Mouse (Mus musculus) neural tube, embryonic 14.5 days (tissue): ENCODE measurements at regions not wholly inside any gene's neighbourhood (a gene's known extent, or its start where the extent isn't known, plus 50 kb on each side); places are given as distances from the start of the nearest gene placed in this dataset.

Experiments used
- ATAC-seq: fragments of 200-750 bp; cut with Nextera tagmentation; 2 replicates; pipeline ENCODE4 v1.8.0; 2017; ENCODE audit warnings: low read depth, mild to moderate bottlenecking, moderate TSS enrichment, moderate library complexity
- H3K27ac ChIP-seq: fragments of 300-500 bp; sonication (generic); 2 replicates; pipeline ENCODE4 v1.5.1; 2014; ENCODE audit warnings: low read depth, mild to moderate bottlenecking, control low read depth, low read length, moderate library complexity, mixed read lengths
- H3K27me3 ChIP-seq: fragments of 300-500 bp; sonication (generic); 2 replicates; pipeline ENCODE4 v1.6.1; 2014; ENCODE audit warnings: low read length; ENCODE audit not compliant: control insufficient read depth, insufficient read depth
- H3K36me3 ChIP-seq: fragments of 300-500 bp; sonication (generic); 2 replicates; pipeline ENCODE4 v1.6.1; 2014; ENCODE audit warnings: low read length, mixed read lengths; ENCODE audit not compliant: control insufficient read depth, insufficient read depth
- H3K4me1 ChIP-seq: fragments of 300-500 bp; sonication (generic); 2 replicates; pipeline ENCODE4 v1.6.1; 2014; ENCODE audit warnings: low read length; ENCODE audit not compliant: control insufficient read depth, insufficient read depth
- H3K4me2 ChIP-seq: fragments of 300-500 bp; sonication (generic); 2 replicates; pipeline ENCODE4 v1.6.1; 2014; ENCODE audit warnings: mild to moderate bottlenecking, low read depth, low read length, control low read depth
- H3K4me3 ChIP-seq: fragments of 300-500 bp; sonication (generic); 2 replicates; pipeline ENCODE4 v1.5.1; 2014; ENCODE audit warnings: low read depth, low read length, control low read depth, mixed read lengths
- H3K9ac ChIP-seq: fragments of 300-500 bp; sonication (generic); replicated peaks from 2 replicates; pipeline ENCODE4 v1.6.1; 2014; ENCODE audit warnings: low read depth, mild to moderate bottlenecking, control low read depth, low read length, mixed read lengths
- H3K9me3 ChIP-seq: fragments of 300-500 bp; sonication (generic); 2 replicates; pipeline ENCODE4 v1.6.1; 2016; ENCODE audit warnings: low read length; ENCODE audit not compliant: control insufficient read depth
- WGBS: fragments of 180-500 bp; shearing (Covaris S2); extraction: QIAGEN DNeasy Blood & Tissue Kit; methylation state at CpG from one replicate; pipeline ENCODE4 v1.1.7; 2014; 5-methylcytosine and 5-hydroxymethylcytosine counted together

- H3K36me3 ChIP-seq: no peaks in the 10 kb centered on the region
- H3K27ac ChIP-seq: no peak overlapping the region
- H3K4me2 ChIP-seq: no peak overlapping the region
- whole genome bisulfite sequencing: 95% methylated on average over 3 of the region's 3 CpGs
- H3K9me3 ChIP-seq: no peaks in the 10 kb centered on the region
- no peak overlapping the region for H3K4me3 ChIP-seq
- no peak overlapping the region for H3K9ac ChIP-seq
- ATAC-seq: no peak
- no peaks in the 10 kb centered on the region for H3K27me3 ChIP-seq
- H3K4me1 ChIP-seq: no peaks in the 10 kb centered on the region
These were observed 789.6 kb upstream of the Adgrl4 start for GRCm38 (mm10) chr3:150648040-150648439.

GRCm38 (mm10) chr3:150649783-150650565 is 787.7 kb upstream of the Adgrl4 start:
- H3K9me3 ChIP-seq: no peaks in the 10 kb centered on the region
- ATAC-seq: no peak
- H3K27me3 ChIP-seq: no peaks in the 10 kb centered on the region
- 86% methylated on average over 3 of the region's 3 CpGs for WGBS
- no peak overlapping the region for H3K9ac ChIP-seq
- no peaks in the 10 kb centered on the region for H3K4me1 ChIP-seq
- no peaks in the 10 kb centered on the region for H3K36me3 ChIP-seq
- no peak overlapping the region for H3K27ac ChIP-seq
- H3K4me2 ChIP-seq: no peak overlapping the region
- no peak overlapping the region for H3K4me3 ChIP-seq

GRCm38 (mm10) chr3:150695751-150696150 is 741.9 kb upstream of the Adgrl4 start:
- H3K4me1 ChIP-seq: no peaks in the 10 kb centered on the region
- H3K9me3 ChIP-seq: no peaks in the 10 kb centered on the region
- H3K4me3 ChIP-seq: no peak overlapping the region
- WGBS: 85% methylated on average over 5 of the region's 5 CpGs
- H3K27me3 ChIP-seq: no peaks in the 10 kb centered on the region
- no peak overlapping the region for H3K9ac ChIP-seq
- no peak overlapping the region for H3K27ac ChIP-seq
- no peak overlapping the region for H3K4me2 ChIP-seq
- H3K36me3 ChIP-seq: no peaks in the 10 kb centered on the region
- no peak for ATAC-seq

GRCm38 (mm10) chr3:150699990-150700389 is 737.7 kb upstream of the Adgrl4 start:
- 78% methylated on average over 2 of the region's 2 CpGs for WGBS
- H3K9me3 ChIP-seq: no peaks in the 10 kb centered on the region
- H3K27me3 ChIP-seq: no peaks in the 10 kb centered on the region
- H3K4me1 ChIP-seq: no peaks in the 10 kb centered on the region
- H3K4me2 ChIP-seq: no peak overlapping the region
- H3K9ac ChIP-seq: no peak overlapping the region
- no peaks in the 10 kb centered on the region for H3K36me3 ChIP-seq
- H3K27ac ChIP-seq: no peak overlapping the region
- no peak overlapping the region for H3K4me3 ChIP-seq
- ATAC-seq: no peak
